Mouse (Mus musculus): ENCODE data around the gene Mcfd2. TPM values are rescaled to one million over a fixed set of nuclear protein-coding genes. Genes with fewer than 3 reads are reported as not detected.

Mcfd2 gene
- polyA plus RNA-seq, 1 experiment, result 112 TPM

- Histone ChIP-seq H3K27ac (ENCODE audit: insufficient read depth, low read length) (no peak overlapping the region), H3K4me1 (ENCODE audit: control insufficient read depth, insufficient read depth, low read length) (peaks cover 9% of the 10 kb centered on the region), H3K4me3 (ENCODE audit: insufficient read depth, low read length) (no peak overlapping the region)
- no peak for TF ChIP-seq POLR2A (IDR thresholded peaks at IDR 0.05; ENCODE audit: low read depth, low read length)
- no peak for TF ChIP-seq CTCF (IDR thresholded peaks at IDR 0.05; ENCODE audit: borderline replicate concordance, insufficient read depth, low read length)
These were observed 55.2 kb downstream of the Mcfd2 start for GRCm38 (mm10) chr17:87210525-87210924.

GRCm38 (mm10) chr17:87206885-87207284 lies 58.9 kb downstream of the Mcfd2 start:
- TF ChIP-seq POLR2A (IDR thresholded peaks at IDR 0.05; ENCODE audit: low read depth, low read length), result no peak
- no peak for TF ChIP-seq CTCF (IDR thresholded peaks at IDR 0.05; ENCODE audit: borderline replicate concordance, insufficient read depth, low read length)
- H3K4me1 ChIP-seq (ENCODE audit: control insufficient read depth, insufficient read depth, low read length), result peaks cover 12% of the 10 kb centered on the region
- H3K4me3 ChIP-seq (ENCODE audit: insufficient read depth, low read length), result no peak overlapping the region
- peak overlapping the region; percentile 90 for H3K27ac ChIP-seq (ENCODE audit: insufficient read depth, low read length)

Other genes with a start within 250 kb of the Mcfd2 start
- 17.9 and 19.5 TPM in 2 replicates for gene Pigf, start 240.5 kb downstream of the Mcfd2 start, polyA plus RNA-seq (2011; ENCODE audit: insufficient read length, low read depth, missing spikeins)
- gene Cript, start 240.4 kb downstream of the Mcfd2 start, polyA plus RNA-seq (2011; ENCODE audit: insufficient read length, low read depth, missing spikeins), result 49.1 and 53.6 TPM in 2 replicates
- gene Socs5, start 158.3 kb downstream of the Mcfd2 start, polyA plus RNA-seq (2011; ENCODE audit: insufficient read length, low read depth, missing spikeins), result 60.0 and 74.9 TPM in 2 replicates
- 15.8 and 19.5 TPM in 2 replicates for gene Ttc7, start 17.0 kb upstream of the Mcfd2 start, polyA plus RNA-seq (2011; ENCODE audit: insufficient read length, low read depth, missing spikeins)
- not detected in 2 replicates for gene Stpg4, start 161.8 kb upstream of the Mcfd2 start, polyA plus RNA-seq (2011; ENCODE audit: insufficient read length, low read depth, missing spikeins)
- 1,045 and 1,155 TPM in 2 replicates for gene Calm2, start 181.0 kb upstream of the Mcfd2 start, polyA plus RNA-seq (2011; ENCODE audit: insufficient read length, low read depth, missing spikeins)